Mouse (Mus musculus) heart, adult 2 months (tissue): Measurements from ENCODE around the gene E330017A01Rik. TPM values are rescaled to one million over a fixed set of nuclear protein-coding genes. Genes with fewer than 3 reads are reported as not detected.

Experiments
- DNase-seq, 2 experiments: peaks; one replicate each; pipeline ENCODE4 v3.0.0; 2021
- H3K27ac ChIP-seq: fragments of 200-600 bp; 2 replicates; pipeline ENCODE4 v1.8.1; 2022
- H3K27me3 ChIP-seq: fragments of 200-500 bp; 2 replicates; pipeline ENCODE4 v1.6.1; 2012; ENCODE audit warnings: mild to moderate bottlenecking, low read length, inconsistent platforms, mixed read lengths; ENCODE audit not compliant: control insufficient read depth, insufficient read depth
- H3K36me3 ChIP-seq: fragments of 200-500 bp; 2 replicates; pipeline ENCODE4 v1.6.1; 2012; ENCODE audit warnings: low read length, inconsistent platforms; ENCODE audit not compliant: control insufficient read depth, insufficient read depth
- H3K4me1 ChIP-seq: fragments of 200-500 bp; 2 replicates; pipeline ENCODE4 v1.6.1; 2011; ENCODE audit warnings: low read length; ENCODE audit not compliant: control insufficient read depth, insufficient read depth
- H3K4me3 ChIP-seq: fragments of 200-600 bp; 2 replicates; pipeline ENCODE4 v1.8.1; 2022
- H3K79me2 ChIP-seq: fragments of 200-500 bp; replicated peaks from 2 replicates; pipeline ENCODE4 v1.6.1; 2012; ENCODE audit warnings: mild to moderate bottlenecking, inconsistent platforms, low read length, moderate library complexity, mixed read lengths; ENCODE audit not compliant: control insufficient read depth, insufficient read depth
- H3K9ac ChIP-seq: fragments of 200-500 bp; 2 replicates; pipeline ENCODE4 v1.6.1; 2012; ENCODE audit warnings: low read depth, mild to moderate bottlenecking, control low read depth, inconsistent platforms, low read length, mixed read lengths
- CTCF ChIP-seq: fragments of 200-600 bp; IDR thresholded peaks from 2 replicates; pipeline ENCODE4 v1.8.1; 2022; ENCODE audit warnings: antibody characterized with exemption, mild to moderate bottlenecking, moderate library complexity
- EP300 ChIP-seq: fragments of 200-500 bp; IDR thresholded peaks from 2 replicates; pipeline ENCODE4 v1.6.1; 2011; ENCODE audit warnings: low read depth, low read length, control low read depth; ENCODE audit not compliant: insufficient read depth
- POLR2A ChIP-seq: fragments of 200-500 bp; IDR thresholded peaks from 2 replicates; pipeline ENCODE4 v1.6.1; 2011; ENCODE audit warnings: mild to moderate bottlenecking, low read depth, low read length, control low read depth; ENCODE audit not compliant: insufficient read depth
- WGBS: fragments of 180-500 bp; shearing (Covaris S2); methylation state at CpG from one replicate; pipeline ENCODE4 v1.1.7; 2018; 5-methylcytosine and 5-hydroxymethylcytosine counted together
- intact Hi-C: fragments of 180-260 bp; cut with DNase I; formaldehyde crosslinking; loops from one replicate; pipeline ENCODE4 v1.15.1; 2025
- polyA plus RNA-seq: library from polyadenylated mRNA; depleted of rRNA; stranded (reverse); fragments of >200 nt; gene quantifications from 2 replicates; pipeline ENCODE4 v1.2.3, GENCODE M21; 2012
- total RNA-seq, 2 experiments: library from RNA; stranded (reverse); gene quantifications; 2 replicates each; pipeline ENCODE4 v1.2.3; 2021

The E330017A01Rik gene
- total and polyA plus RNA-seq, 3 experiments: not detected

DNA sequence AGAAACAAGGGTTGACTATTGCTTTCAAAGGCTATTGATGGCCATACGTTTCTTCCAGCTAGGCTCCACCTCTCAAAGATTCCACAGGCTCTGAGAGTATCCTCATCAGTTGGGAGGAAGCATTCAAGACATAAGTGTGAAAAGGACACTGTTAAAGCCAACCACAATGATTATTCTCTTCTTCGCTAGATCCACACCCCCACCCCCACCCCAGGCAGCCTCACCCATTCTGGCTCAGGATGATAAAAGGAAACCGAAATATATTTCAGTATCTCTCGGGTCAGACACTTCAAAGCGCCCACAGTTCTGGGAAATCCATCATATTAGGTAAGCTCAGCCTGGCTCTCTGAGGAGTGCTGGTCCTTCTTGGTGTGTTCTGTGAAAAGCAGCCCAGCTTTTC is 23.3 kb upstream of the E330017A01Rik start:
- no peaks in the 10 kb centered on the region for H3K79me2 ChIP-seq
- H3K36me3 ChIP-seq: no peaks in the 10 kb centered on the region
- H3K4me3 ChIP-seq: no peak overlapping the region
- intact Hi-C loops: loop anchor here (5.0 kb wide), 3 partner anchors 35 to 360 kb away; no protein-coding TSS in a partner anchor
- no peaks in the 10 kb centered on the region for H3K4me1 ChIP-seq
- no peak for DNase-seq
- 60% methylated on average over 5 of the region's 5 CpGs for WGBS
- no peak overlapping the region for H3K27ac ChIP-seq
- TF ChIP-seq CTCF (no peak), EP300 (no peak), POLR2A (no peak)
- H3K27me3 ChIP-seq: no peaks in the 10 kb centered on the region
- no peak overlapping the region for H3K9ac ChIP-seq

GRCm38 (mm10) chr16:58658668-58659067 is 20.1 kb upstream of the E330017A01Rik start:
- Histone ChIP-seq H3K4me1 (no peaks in the 10 kb centered on the region), H3K79me2 (no peaks in the 10 kb centered on the region), H3K4me3 (no peak overlapping the region), H3K9ac (no peak overlapping the region), H3K27me3 (no peaks in the 10 kb centered on the region), H3K27ac (no peak overlapping the region), H3K36me3 (no peaks in the 10 kb centered on the region)
- no peak for DNase-seq
- TF ChIP-seq EP300: no peak
- no peak for TF ChIP-seq CTCF
- TF ChIP-seq POLR2A: no peak
- intact Hi-C loops: no loop called here
- whole genome bisulfite sequencing: 91% methylated on average over 6 of the region's 6 CpGs

GRCm38 (mm10) chr16:58656526-58656925 is 18.0 kb upstream of the E330017A01Rik start:
- WGBS: 71% methylated on average over 4 of the region's 4 CpGs

GRCm38 (mm10) chr16:58655751-58656150 is 17.2 kb upstream of the E330017A01Rik start:
- Histone ChIP-seq H3K79me2 (no peaks in the 10 kb centered on the region), H3K4me3 (no peak overlapping the region), H3K27me3 (no peaks in the 10 kb centered on the region), H3K27ac (no peak overlapping the region), H3K36me3 (no peaks in the 10 kb centered on the region), H3K9ac (no peak overlapping the region), H3K4me1 (no peaks in the 10 kb centered on the region)
- DNase-seq: no peak
- intact Hi-C loops: no loop called here
- TF ChIP-seq CTCF (no peak), EP300 (no peak), POLR2A (no peak)

More at GRCm38 (mm10) chr16:58656526-58656925, 18.0 kb upstream of the E330017A01Rik start:
- Histone ChIP-seq H3K27ac (no peak overlapping the region), H3K4me1 (no peaks in the 10 kb centered on the region), H3K9ac (no peak overlapping the region), H3K79me2 (no peaks in the 10 kb centered on the region), H3K36me3 (no peaks in the 10 kb centered on the region), H3K4me3 (no peak overlapping the region), H3K27me3 (no peaks in the 10 kb centered on the region)
- intact Hi-C loops: no loop called here
- DNase-seq: no peak
- TF ChIP-seq POLR2A (no peak), EP300 (no peak), CTCF (no peak)

DNA sequence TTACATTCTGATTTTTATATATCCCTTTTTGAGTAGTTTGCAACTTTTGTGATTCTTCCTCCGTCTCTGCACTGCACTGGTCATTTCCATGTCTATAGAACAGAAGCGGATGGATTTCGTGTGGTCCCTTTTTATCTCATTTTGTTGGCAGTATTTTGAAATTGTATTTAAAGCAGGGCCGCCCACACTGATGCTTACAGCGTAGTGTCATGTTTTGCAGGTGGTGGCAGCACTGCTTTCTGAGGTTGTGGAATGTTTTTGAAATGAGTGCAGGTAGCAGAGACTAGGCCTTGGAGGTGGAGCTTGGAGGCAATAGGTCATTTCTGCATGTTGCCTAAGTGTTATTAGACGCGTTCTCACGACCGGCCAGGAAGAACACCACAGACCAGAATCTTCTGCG is 11.4 kb upstream of the E330017A01Rik start:
- TF ChIP-seq POLR2A (no peak), EP300 (no peak)
- WGBS: 92% methylated on average over 10 of the region's 10 CpGs
- Histone ChIP-seq H3K4me3 (no peak overlapping the region), H3K9ac (no peak overlapping the region), H3K27me3 (no peaks in the 10 kb centered on the region), H3K27ac (no peak overlapping the region), H3K79me2 (no peaks in the 10 kb centered on the region), H3K4me1 (no peaks in the 10 kb centered on the region), H3K36me3 (no peaks in the 10 kb centered on the region)
- intact Hi-C loops: no loop called here
- DNase-seq: no peak

GRCm38 (mm10) chr16:58638016-58638415 is 523 bp downstream of the E330017A01Rik start:
- intact Hi-C loops: no loop called here
- H3K36me3 ChIP-seq: no peaks in the 10 kb centered on the region
- no peaks in the 10 kb centered on the region for H3K4me1 ChIP-seq
- H3K27ac ChIP-seq: no peak overlapping the region
- no peaks in the 10 kb centered on the region for H3K79me2 ChIP-seq
- 86% methylated on average over 7 of the region's 7 CpGs for WGBS
- no peak for DNase-seq
- no peak overlapping the region for H3K4me3 ChIP-seq
- TF ChIP-seq EP300 (no peak), CTCF (no peak), POLR2A (no peak)
- H3K27me3 ChIP-seq: no peaks in the 10 kb centered on the region
- no peak overlapping the region for H3K9ac ChIP-seq
